Mouse (Mus musculus) heart, adult 11 months (tissue): ENCODE data around the gene Aatk.

Experiments used
- DNase-seq: peaks from one replicate; pipeline ENCODE4 v3.0.0; 2022

Gene Aatk

DNA sequence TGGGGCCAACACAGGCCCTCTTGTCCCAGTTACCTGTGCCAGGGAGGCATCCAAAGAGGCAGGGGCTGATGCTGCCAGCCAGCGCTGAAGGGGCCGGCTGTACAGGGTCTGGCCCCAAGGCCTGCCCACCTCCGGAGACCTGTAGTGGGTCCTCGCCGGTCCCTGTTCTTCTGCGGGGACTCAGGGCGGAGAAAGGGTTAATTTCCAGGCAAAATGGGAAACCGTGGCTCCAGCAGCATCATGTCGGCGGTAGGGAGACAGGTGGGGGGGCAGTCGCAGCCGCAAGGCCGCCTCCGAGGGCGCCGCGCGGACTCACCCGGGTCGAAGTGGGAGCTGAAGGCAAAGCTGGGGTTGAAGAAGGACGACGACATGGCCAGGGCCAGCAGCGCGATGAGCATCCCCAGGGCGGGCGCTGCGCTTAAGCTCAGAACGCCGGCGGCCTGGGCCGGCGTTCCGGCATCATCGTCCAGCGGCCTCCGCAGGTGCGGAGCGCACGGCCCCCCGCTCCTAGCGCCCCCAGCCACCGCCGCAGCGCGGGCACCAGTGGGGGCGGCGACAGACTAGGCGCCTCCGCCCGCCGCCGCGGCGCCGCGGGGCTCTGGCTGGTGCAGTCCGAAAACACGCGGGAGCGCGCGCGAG is at the start of gene Aatk:
TSS of gene Aatk (minus strand) at position 615 of the 639 bp plus-strand sequence.
- no peak for DNase-seq

DNA sequence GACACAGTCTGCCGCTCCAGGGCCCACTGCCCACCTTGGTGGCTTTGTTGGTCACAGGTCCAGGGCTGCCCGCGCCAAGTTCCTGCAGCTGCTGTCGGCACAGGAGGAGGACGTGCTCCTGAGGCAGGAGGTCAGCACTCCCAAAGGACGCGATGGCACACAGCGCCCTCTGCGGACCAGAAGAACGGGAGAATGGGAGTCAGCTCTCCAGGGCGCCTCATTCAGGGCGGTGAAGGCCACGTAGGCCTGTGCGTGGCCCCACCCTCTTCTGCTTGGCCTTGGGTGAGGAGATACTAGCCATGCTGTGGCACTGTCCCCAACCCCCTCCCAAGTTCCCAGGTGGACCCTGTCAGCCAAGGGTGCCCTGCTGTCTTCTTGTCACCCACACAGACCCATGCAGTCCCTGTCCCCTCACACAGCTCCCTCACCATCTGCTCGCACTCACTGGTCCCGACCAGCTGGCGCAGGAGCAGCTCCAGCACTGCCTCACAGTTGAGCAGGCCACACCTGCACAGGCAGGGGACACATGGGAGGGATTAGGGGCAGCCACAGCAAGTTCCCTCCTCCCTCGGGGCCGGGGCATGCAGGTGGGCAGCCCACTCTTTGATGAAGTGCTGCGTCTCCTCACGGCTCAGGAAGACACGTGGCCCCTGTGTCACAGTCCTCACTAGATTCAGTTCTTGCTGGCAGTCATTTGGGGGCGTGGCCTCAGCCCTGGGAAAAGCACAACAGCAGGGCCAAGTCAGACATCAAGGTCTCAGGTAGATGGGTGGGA is 46.0 kb upstream of the Aatk start:
- peak; percentile 93 for DNase-seq

DNA sequence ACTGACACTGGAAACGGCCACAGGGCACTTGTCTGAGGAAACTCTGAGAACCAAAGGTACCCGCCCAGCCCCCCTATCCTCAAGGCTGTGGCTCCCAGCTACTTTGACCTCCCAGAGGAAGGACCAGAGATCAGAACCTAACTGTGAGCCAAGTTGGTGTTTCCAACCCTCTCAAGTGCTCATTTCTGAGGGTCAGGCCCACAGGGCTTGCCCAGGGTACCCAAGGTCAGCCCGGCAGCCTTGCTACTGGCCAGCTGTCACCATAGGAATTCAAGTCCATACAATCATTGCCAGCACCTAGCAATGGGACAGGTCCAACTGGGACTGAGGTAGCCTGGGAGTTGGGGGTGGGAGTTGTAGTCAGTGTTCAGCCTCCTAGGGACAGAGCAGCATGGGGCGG is 43.7 kb upstream of the Aatk start:
- DNase-seq, result no peak

- DNase-seq, result peak; percentile 100
Measured at GRCm38 (mm10) chr11:120086702-120087152, 39.8 kb upstream of the Aatk start, which contains the start of gene Cep131. Gene Cep131, minus strand, starts transcription at chr11:120086827.

GRCm38 (mm10) chr11:120085891-120086627 is 39.1 kb upstream of the Aatk start:
- DNase-seq, result peak; percentile 97

DNA sequence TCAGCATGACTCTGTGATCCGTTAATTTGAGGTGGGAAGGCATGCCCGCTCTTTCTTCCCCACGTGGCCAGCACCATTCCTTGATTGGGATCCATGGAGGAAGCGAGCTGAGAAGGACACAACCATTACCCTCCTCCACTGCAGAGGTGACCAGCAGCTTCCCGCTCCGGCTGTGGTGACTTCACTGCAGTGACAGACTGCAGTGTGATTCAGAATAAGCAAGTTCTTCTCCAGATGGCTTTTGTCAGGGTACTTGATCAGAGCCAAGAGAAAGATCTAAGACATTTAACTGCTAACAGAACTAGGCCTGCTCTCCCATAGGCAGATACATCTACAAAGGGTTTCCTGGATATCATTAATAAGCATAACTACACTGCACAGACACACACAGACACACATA is 33.3 kb upstream of the Aatk start:
- no peak for DNase-seq

DNA sequence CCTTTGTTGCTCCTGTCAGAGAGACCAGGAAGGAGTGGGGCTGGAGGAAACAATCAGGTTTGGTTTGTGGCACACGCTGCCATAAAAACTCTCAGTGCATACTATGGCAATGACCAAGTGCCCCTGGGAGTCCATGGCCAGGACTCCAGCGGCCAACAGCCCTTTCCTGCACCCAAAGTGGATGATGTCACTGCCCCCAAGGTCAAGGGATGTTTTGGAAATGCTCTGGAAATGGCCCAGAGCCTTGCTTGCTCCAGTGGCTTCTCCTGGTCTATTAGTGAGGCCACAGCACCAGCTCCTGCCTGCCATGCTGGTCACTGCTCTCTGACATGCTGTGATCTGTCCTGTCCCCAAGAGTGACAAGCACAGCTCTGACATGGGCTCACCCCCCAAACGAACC is 29.2 kb upstream of the Aatk start:
- DNase-seq, result no peak

DNA sequence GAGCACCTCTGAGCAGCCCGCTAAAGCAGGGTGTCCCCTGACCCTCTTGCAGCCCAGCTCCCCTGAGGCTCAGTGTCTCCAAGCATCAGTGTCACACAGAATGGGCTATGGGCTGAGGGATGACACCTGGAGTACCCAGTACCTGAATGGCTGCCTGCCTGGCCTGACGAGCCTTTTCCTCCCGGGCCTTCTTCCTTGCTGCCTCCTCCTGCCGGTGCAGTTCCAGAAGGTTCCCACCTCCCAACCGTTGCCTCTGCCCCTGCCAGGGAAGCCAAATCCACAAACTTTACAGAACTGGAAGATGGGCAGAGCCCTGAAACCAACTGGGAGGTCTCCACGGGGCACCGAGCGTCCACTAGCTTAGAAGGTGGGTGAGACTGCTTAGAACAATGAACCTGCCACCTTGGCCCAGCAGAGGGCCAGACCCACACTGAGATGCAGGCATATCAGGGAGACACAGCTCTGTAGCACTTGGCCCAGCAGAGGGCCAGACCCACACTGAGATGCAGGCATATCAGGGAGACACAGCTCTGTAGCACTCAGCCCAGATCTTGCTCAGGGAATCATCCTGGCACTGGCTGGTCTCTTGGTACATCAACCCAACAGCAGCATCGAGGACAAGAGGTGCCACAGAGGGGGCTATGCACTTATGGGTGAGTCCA is 26.1 kb upstream of the Aatk start:
- peak; percentile 90 for DNase-seq

DNA sequence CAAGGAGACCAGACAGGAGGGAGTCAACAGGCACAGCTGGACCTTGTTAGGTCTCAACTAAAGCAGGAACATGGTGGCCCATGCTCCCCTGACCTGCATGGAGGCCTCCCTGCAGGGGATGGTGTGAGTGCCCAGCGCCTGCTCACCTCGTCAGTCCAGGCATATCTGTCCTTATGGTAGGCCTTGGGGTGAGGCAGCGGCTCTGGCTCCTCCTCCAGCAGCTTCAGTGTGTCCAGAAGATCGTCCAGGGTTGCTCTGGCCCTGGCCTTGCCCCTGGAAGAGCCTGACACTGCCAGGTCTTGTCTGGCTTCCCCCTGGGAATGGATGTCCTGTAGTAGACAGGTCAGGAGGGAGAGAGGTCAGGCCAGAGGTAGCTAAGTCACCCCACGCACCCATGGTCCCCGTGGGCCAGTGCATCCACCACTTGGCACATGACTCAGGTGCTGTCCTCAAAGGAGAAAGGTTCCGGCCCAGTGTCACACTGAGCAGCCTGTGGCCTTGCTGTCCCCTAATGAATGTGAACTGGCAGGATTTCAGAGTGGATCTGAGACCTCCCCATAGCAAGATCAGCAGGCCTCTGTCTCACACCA is 24.9 kb upstream of the Aatk start:
- no peak for DNase-seq

GRCm38 (mm10) chr11:120071065-120071464 is 24.1 kb upstream of the Aatk start:
- peak; percentile 91 for DNase-seq

GRCm38 (mm10) chr11:120070286-120070930 is 23.4 kb upstream of the Aatk start:
- DNase-seq, result peak; percentile 91

DNA sequence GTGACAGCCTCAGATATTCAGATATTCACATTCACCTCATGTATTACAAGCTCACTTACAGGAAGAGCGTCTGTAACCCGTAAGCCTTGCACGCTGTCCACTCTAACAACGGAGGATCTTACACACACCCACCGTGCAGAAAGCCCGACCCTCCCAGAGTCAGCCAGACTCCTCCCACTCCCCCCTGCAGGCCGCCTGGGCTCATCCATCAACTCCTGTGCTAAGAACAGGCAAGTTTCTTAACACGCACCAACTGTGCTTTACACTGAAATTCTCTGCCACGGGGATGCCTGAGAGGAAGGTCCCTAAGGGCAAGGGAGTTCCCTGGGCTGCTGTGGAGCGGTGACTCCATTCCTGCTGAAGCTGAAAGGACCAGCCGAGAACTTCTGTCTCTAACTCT is 22.3 kb upstream of the Aatk start:
- DNase-seq, result no peak

- no peak for DNase-seq
Measured at GRCm38 (mm10) chr11:120067834-120068233, 20.9 kb upstream of the Aatk start.

- DNase-seq, result peak; percentile 95
Measured at GRCm38 (mm10) chr11:120065291-120065690, 18.3 kb upstream of the Aatk start.

GRCm38 (mm10) chr11:120064668-120065040 is 17.7 kb upstream of the Aatk start:
- DNase-seq, result peak; percentile 90

DNA sequence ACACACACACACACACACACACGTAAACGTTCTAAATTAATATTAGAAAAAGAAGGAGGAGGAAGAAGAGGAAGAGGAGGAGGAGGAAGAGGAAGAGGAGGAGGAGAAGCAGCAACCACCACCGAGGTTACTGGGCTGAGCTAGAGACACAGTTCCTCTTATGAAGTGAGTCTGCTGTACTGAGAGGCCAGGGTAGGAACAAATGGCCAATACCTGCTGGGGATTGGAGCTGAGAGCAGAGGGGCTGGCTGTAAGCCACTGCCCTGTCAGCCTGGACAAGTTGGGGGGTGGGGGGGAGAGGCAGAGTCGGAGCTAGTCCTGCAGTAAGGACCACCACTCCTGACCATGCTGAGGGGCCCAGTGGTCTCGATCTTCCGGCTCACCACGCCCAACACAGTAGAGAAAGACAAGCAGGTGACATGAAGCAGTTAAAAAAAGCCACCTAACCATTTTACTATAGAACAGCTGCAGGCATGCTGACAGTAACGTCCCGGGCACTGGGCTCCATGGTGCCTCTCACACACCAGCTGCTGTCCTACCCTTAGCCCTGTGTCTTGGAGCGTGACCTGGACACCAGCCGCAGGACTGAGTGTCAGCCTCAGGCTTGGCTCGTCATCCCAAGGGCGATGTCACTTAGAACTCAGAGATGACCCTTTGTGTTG is 17.2 kb upstream of the Aatk start:
- DNase-seq, result no peak

- DNase-seq, result no peak
Measured at GRCm38 (mm10) chr11:120063326-120063725, 16.4 kb upstream of the Aatk start.

DNA sequence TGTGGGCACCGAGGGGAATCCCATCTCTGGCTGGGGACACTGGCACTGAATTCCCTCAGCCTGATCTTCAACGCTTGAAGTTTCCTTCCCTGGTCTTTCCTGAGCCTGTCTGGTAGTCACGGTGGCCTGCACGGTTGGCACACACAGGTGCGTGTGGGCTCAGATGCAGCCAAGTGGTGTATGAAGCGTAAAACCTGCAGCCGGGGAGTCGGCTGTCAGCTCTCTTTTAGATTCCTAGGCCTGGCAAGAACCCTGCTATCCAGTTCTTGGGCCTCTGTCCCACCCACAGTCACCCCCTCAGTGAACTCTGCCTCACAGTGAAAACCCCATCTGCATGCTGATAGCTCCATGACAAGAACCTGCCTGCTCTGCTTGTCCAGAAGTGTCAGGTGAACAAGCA is 13.7 kb upstream of the Aatk start:
- DNase-seq, result no peak

DNA sequence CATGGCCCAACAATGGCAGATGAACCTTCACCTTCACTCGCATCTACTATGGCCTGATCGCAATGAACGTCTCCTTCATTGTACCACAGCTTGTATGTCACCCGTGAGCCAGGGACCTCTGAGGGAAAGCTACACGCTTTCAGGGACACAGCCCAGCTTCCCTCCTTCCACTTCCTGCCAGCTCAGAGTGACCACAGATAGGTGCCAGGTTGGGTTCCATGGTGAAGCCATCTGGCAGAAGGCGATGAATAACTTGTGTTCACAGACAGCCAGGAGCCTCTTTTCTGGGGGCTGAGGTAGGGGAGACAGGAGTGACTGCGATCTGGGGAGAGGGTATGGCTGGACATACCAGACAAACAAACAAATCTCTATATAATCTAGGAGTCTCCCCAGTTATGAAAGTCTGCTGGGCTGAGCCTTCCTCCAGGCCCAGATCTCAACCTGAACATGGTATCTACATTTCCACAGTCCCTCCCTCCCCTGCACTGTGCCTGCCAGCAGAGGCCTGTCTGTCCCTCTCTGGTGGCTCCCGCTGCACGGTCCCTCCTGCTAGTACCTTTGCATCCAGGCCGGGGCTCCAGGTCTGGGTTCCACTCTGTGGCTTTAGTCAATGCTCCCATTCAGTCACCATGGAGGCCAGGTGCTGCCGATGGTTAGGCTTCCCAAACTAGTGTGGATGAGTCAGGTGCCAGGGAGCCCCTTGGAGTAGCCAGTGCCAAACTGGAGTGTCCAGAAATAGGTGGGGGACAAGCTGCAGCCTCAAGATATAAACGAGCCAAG is 9.2 kb upstream of the Aatk start:
- no peak for DNase-seq

DNA sequence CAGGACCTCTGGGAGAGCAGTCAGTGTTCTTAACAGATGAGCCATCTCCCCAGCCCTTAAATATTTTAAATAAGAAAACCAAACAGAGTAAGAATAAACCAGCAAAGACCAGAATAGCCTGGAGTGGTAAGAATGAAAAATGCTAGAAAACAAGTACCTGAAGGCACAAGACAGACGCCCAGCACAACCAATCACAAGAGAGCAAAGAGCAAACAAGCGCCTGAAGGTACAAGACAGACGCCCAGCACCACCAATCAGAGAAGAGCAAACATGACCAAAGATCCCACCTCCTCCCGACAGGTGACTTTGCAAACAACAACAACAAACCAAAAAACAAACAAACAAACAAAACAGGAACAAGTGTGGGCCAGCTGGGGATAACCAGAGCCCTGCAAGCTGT is 6.9 kb upstream of the Aatk start:
- DNase-seq, result no peak

- DNase-seq, result peak; percentile 96
Measured at GRCm38 (mm10) chr11:120052274-120052673, 5.3 kb upstream of the Aatk start.
